Mouse (Mus musculus) C2C12 (cell line): ENCODE measurements at regions not wholly inside any gene's neighbourhood (a gene's known extent, or its start where the extent isn't known, plus 50 kb on each side); places are given as distances from the start of the nearest gene placed in this dataset.

Experiments used
- CEBPB ChIP-seq: IDR thresholded peaks from one replicate; pipeline ENCODE4 v1.6.1; 2011; ENCODE audit warnings: low read depth, mild to moderate bottlenecking, control low read depth, moderate library complexity
- CTCF ChIP-seq: IDR thresholded peaks from one replicate; pipeline ENCODE4 v1.5.1; 2011; ENCODE audit not compliant: control insufficient read depth, insufficient read depth, insufficient read length
- MAX ChIP-seq: IDR thresholded peaks from one replicate; pipeline ENCODE4 v1.6.1; 2011; ENCODE audit warnings: mild to moderate bottlenecking, control low read depth
- MYOD1 ChIP-seq: IDR thresholded peaks from one replicate; pipeline ENCODE4 v1.6.1; 2011; ENCODE audit warnings: low read depth; ENCODE audit not compliant: control insufficient read depth, insufficient read length

- no peak for TF ChIP-seq CTCF
- no peak for TF ChIP-seq MYOD1
- no peak for TF ChIP-seq MAX
- no peak for TF ChIP-seq CEBPB
Observed at GRCm38 (mm10) chr5:150890086-150890485, 62.3 kb upstream of the Kl start.
